Mouse (Mus musculus): ENCODE measurements around the gene Ntm.

The Ntm gene

GRCm38 (mm10) chr9:29071997-29072396 is 890.9 kb downstream of the Ntm start:
- in situ Hi-C loops (cut with MboI, MseI), result no loop called here

GRCm38 (mm10) chr9:29067572-29067971 is 895.4 kb downstream of the Ntm start:
- in situ Hi-C loops (cut with MboI, MseI), result no loop called here

- in situ Hi-C loops (cut with MboI, MseI), result no loop called here
Observed at GRCm38 (mm10) chr9:29060293-29060692, 902.6 kb downstream of the Ntm start.

- in situ Hi-C loops (cut with MboI, MseI), result no loop called here
Observed at GRCm38 (mm10) chr9:29058811-29059210, 904.1 kb downstream of the Ntm start.

GRCm38 (mm10) chr9:29055637-29056036 is 907.3 kb downstream of the Ntm start:
- in situ Hi-C loops (cut with MboI, MseI), result no loop called here

- in situ Hi-C loops (cut with MboI, MseI), result no loop called here
Observed at GRCm38 (mm10) chr9:29036466-29036865, 926.5 kb downstream of the Ntm start.

- in situ Hi-C loops (cut with MboI, MseI), result no loop called here
Observed at GRCm38 (mm10) chr9:29036058-29036457, 926.9 kb downstream of the Ntm start.

GRCm38 (mm10) chr9:29026410-29026809 is 936.5 kb downstream of the Ntm start:
- in situ Hi-C loops (cut with MboI, MseI), result no loop called here

- in situ Hi-C loops (cut with MboI, MseI), result no loop called here
Observed at GRCm38 (mm10) chr9:29025603-29026002, 937.3 kb downstream of the Ntm start.

GRCm38 (mm10) chr9:29025104-29025503 is 937.8 kb downstream of the Ntm start:
- in situ Hi-C loops (cut with MboI, MseI), result no loop called here

- in situ Hi-C loops (cut with MboI, MseI), result no loop called here
Observed at GRCm38 (mm10) chr9:29016879-29017278, 946.1 kb downstream of the Ntm start.

GRCm38 (mm10) chr9:29013881-29014280 is 949.1 kb downstream of the Ntm start:
- in situ Hi-C loops (cut with MboI, MseI), result no loop called here

- in situ Hi-C loops (cut with MboI, MseI), result no loop called here
Observed at GRCm38 (mm10) chr9:29012541-29012940, 950.4 kb downstream of the Ntm start.

- in situ Hi-C loops (cut with MboI, MseI), result no loop called here
Observed at GRCm38 (mm10) chr9:29011476-29011875, 951.5 kb downstream of the Ntm start.

GRCm38 (mm10) chr9:29004534-29004933 is 958.4 kb downstream of the Ntm start:
- in situ Hi-C loops (cut with MboI, MseI), result no loop called here

- in situ Hi-C loops (cut with MboI, MseI), result no loop called here
Observed at GRCm38 (mm10) chr9:28999951-29000351, 963.0 kb downstream of the Ntm start.

GRCm38 (mm10) chr9:28977275-28977674 is 985.7 kb downstream of the Ntm start:
- in situ Hi-C loops (cut with MboI, MseI), result no loop called here

GRCm38 (mm10) chr9:28969455-28969854 is 993.5 kb downstream of the Ntm start:
- in situ Hi-C loops (cut with MboI, MseI), result no loop called here
